Mouse (Mus musculus) brain, embryonic 18.5 days (tissue): ENCODE results near the gene Ahcyl2.

Experiments used
- DNase-seq: peaks from one replicate; pipeline ENCODE4 v3.0.0-alpha.2; 2012; ENCODE audit warnings: low read depth, low spot score

Gene Ahcyl2

GRCm38 (mm10) chr6:29904281-29904680 is 136.5 kb downstream of the Ahcyl2 start:
- DNase-seq, result no peak

- DNase-seq, result no peak
Observed at GRCm38 (mm10) chr6:29910631-29911030, 142.8 kb downstream of the Ahcyl2 start.

DNA sequence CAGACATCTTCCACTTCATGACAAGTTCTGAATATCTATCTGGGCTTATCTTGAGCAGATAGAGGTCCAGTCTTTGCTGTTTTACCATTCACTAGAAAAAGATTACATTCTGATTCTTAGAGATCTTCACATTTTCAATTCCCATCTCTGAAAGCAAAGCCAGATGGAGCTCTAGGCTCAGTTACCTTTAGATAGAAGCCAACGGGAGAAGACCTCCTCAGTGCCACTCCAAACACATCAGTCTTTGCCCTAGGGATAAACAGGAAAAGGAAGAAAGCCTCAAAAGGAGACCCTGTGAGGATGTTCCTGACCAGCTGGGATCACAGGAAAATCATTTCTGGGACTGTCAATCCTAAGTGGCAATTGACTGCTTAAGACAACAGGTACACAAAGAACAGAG is 145.9 kb downstream of the Ahcyl2 start:
- DNase-seq, result no peak

DNA sequence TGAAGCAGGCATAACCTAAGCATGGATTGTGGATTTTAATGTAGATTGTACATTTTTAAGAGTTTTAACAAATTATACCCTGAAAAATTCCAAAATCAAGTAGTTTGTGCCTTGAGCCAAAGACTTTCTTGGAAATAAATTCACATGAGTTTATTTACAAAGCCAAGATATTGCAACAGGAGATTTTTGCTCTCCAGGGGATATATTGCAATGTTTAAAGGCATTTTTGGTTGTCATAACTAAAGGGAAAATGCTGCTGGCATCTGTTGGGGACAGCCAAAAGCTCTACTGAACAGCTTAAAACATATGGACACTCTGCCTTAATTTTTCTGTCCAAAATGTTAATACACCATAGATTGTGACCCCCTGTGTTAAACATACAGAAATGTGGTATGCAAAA is 146.3 kb downstream of the Ahcyl2 start:
- DNase-seq, result no peak

DNA sequence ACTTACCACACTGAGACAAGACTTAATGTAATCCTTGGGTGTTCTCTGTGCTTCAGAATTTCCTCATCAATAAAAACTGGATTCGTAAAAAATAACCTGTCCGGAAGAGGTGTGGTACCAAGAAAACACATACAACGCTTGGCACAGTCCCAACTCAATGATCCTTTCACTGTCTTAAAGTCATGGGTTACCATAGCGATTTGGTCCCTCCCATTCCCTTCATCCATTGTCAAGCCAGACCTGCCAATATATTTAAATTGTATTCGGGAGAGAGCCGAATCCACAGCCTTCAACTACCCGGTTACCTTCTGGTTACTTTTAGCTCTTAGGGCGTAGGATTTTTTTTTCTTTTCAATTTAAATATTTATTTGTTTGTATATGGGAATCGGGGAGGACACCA is 148.0 kb downstream of the Ahcyl2 start:
- DNase-seq, result no peak

- peak; percentile 76 for DNase-seq
Observed at GRCm38 (mm10) chr6:29916530-29917382, 148.9 kb downstream of the Ahcyl2 start, which contains the start of gene Strip2. Strip2 (plus strand) TSS chr6:29917012.

DNA sequence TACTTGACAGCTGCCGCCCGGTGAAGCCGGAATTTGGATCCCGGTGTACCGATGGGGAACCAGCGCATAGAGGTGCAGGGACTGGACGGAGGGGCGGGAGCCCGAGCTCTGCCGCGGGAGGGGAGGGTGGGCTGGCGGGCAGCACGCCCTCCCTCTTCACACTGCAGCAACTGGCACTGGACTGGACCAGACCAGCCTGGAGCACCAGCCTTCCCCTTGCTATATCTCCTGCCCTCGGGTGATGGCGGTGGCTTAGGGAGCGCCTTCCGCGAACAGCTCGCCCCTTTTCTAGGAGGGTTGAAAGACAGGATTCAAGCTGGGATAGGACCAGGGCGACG is 149.5 kb downstream of the Ahcyl2 start:
- DNase-seq, result no peak

- no peak for DNase-seq
Observed at GRCm38 (mm10) chr6:29917947-29918346, 150.1 kb downstream of the Ahcyl2 start.

GRCm38 (mm10) chr6:29923501-29923900 is 155.7 kb downstream of the Ahcyl2 start:
- no peak for DNase-seq

GRCm38 (mm10) chr6:29925594-29926219 is 157.9 kb downstream of the Ahcyl2 start:
- DNase-seq, result no peak

DNA sequence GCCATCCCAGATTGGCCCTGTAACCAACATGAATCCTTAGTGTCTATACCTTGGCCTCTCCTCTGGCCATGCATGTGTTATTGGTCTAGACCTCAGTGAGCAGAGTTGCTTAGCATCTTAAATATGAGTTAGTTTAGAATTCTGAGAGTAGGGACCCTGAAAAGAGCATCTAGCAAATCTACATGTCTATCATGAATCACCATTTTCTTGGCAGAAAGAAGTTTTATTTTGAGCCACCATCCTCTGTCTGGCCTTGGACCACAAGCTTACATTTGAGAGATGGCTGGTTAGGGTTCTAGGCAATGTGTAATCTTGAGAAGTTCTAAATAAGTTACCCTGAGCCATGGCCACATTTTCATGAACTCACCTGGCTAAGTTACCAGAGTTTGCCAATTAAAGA is 162.3 kb downstream of the Ahcyl2 start:
- DNase-seq, result no peak

GRCm38 (mm10) chr6:29930665-29931064 is 162.9 kb downstream of the Ahcyl2 start:
- DNase-seq, result no peak

DNA sequence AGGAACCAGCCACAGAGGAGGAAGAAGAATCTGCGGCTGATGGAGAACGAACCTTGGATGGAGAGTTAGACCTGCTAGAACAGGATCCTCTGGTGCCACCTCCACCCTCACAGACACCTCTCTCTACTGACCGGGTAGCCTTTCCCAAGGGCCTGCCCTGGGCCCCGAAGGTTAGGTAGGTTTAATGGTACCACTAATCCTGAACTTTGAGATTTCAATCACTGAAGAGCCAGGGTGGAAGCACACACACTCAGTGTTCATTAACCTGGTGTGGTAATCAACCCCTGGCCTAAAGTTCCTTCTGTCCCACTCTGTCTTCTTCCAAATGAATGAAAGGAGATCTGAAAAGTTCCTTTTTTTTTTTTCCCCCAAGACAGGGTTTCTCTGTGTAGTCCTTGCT is 163.4 kb downstream of the Ahcyl2 start:
- no peak for DNase-seq

- no peak for DNase-seq
Observed at GRCm38 (mm10) chr6:29935741-29936140, 167.9 kb downstream of the Ahcyl2 start.

- no peak for DNase-seq
Observed at GRCm38 (mm10) chr6:29940428-29940827, 172.6 kb downstream of the Ahcyl2 start.

- DNase-seq, result no peak
Observed at GRCm38 (mm10) chr6:29941036-29941435, 173.2 kb downstream of the Ahcyl2 start.

- no peak for DNase-seq
Observed at GRCm38 (mm10) chr6:29944465-29944864, 176.7 kb downstream of the Ahcyl2 start.

- DNase-seq, result no peak
Observed at GRCm38 (mm10) chr6:29946568-29946967, 178.8 kb downstream of the Ahcyl2 start.

DNA sequence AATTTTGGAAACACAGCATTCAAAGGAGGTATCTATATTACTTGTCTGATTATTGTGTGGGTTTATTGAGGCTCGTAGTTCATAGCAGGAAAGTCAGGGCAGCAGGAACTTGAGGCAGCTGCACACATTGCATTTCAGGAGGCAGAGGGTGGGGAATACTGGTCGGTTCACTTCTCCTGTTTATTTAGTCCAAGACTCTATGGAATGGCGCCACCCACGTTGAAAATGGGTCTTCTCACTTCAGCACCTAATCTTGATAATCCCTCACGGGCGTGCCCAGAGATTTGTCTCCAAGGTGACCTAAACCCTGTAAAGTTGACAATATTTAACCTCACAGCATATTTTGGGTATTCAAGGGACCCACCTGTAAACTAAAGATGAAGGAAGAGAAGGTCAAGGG is 180.0 kb downstream of the Ahcyl2 start:
- no peak for DNase-seq

DNA sequence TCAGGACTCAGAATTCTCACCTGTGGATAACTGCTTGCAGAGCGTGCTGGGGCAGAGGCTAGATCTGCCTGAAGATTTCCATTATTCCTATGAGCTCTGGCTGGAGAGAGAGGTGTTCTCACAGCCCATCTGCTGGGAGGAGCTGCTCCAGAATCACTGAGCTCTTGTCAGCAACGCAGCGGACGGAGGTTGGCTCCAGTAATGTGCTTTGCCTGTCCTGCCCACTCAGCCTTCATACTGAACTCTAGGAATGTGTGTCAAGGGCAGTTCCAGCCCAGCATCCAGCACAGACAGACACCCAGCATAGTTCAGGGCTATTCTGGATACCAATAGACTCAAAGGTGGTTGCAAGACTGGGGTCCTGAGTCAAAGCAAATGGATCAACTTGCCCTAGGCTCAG is 188.9 kb downstream of the Ahcyl2 start:
- no peak for DNase-seq

- DNase-seq, result no peak
Observed at GRCm38 (mm10) chr6:29958669-29959068, 190.9 kb downstream of the Ahcyl2 start.

DNA sequence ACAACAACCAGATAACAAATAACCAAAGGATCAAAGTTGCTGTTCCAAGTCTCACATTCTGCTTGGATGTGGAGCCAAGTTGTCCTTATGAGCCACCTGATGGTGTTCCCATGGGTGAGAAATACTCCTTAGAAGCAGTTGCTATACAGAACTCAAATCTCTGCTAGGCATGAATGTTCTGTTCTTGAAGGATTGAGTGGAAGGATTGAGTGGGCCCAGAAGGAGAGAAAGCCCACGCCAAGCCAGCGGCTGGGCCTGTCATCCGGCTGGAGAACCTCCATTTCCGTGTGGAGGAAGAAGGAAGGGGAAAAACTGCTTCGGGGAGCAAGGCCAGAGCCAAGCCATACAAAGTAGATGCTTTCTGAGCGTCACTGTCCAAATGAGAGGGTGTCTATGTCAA is 193.3 kb downstream of the Ahcyl2 start:
- DNase-seq, result no peak
